Mouse (Mus musculus) neural tube, embryonic 14.5 days (tissue): ENCODE measurements around the gene Hmcn1. TPM values are rescaled to one million over a fixed set of nuclear protein-coding genes. Genes with fewer than 3 reads are reported as not detected.

Source experiments
- ATAC-seq: fragments of 200-750 bp; cut with Nextera tagmentation; 2 replicates; pipeline ENCODE4 v1.8.0; 2017; ENCODE audit warnings: low read depth, mild to moderate bottlenecking, moderate TSS enrichment, moderate library complexity
- H3K27ac ChIP-seq: fragments of 300-500 bp; sonication (generic); 2 replicates; pipeline ENCODE4 v1.5.1; 2014; ENCODE audit warnings: low read depth, mild to moderate bottlenecking, control low read depth, low read length, moderate library complexity, mixed read lengths
- H3K27me3 ChIP-seq: fragments of 300-500 bp; sonication (generic); 2 replicates; pipeline ENCODE4 v1.6.1; 2014; ENCODE audit warnings: low read length; ENCODE audit not compliant: control insufficient read depth, insufficient read depth
- H3K36me3 ChIP-seq: fragments of 300-500 bp; sonication (generic); 2 replicates; pipeline ENCODE4 v1.6.1; 2014; ENCODE audit warnings: low read length, mixed read lengths; ENCODE audit not compliant: control insufficient read depth, insufficient read depth
- H3K4me1 ChIP-seq: fragments of 300-500 bp; sonication (generic); 2 replicates; pipeline ENCODE4 v1.6.1; 2014; ENCODE audit warnings: low read length; ENCODE audit not compliant: control insufficient read depth, insufficient read depth
- H3K4me2 ChIP-seq: fragments of 300-500 bp; sonication (generic); 2 replicates; pipeline ENCODE4 v1.6.1; 2014; ENCODE audit warnings: mild to moderate bottlenecking, low read depth, low read length, control low read depth
- H3K4me3 ChIP-seq: fragments of 300-500 bp; sonication (generic); 2 replicates; pipeline ENCODE4 v1.5.1; 2014; ENCODE audit warnings: low read depth, low read length, control low read depth, mixed read lengths
- H3K9ac ChIP-seq: fragments of 300-500 bp; sonication (generic); replicated peaks from 2 replicates; pipeline ENCODE4 v1.6.1; 2014; ENCODE audit warnings: low read depth, mild to moderate bottlenecking, control low read depth, low read length, mixed read lengths
- H3K9me3 ChIP-seq: fragments of 300-500 bp; sonication (generic); 2 replicates; pipeline ENCODE4 v1.6.1; 2016; ENCODE audit warnings: low read length; ENCODE audit not compliant: control insufficient read depth
- WGBS: fragments of 180-500 bp; shearing (Covaris S2); extraction: QIAGEN DNeasy Blood & Tissue Kit; methylation state at CpG from one replicate; pipeline ENCODE4 v1.1.7; 2014; 5-methylcytosine and 5-hydroxymethylcytosine counted together
- polyA plus RNA-seq: library from polyadenylated mRNA; unstranded; fragments of >200 nt; fragmentation: Nextera tagmentation; extraction: Ambion mirVana; gene quantifications from 2 replicates; pipeline ENCODE4 v1.2.1, GENCODE M21; 2014

Hmcn1 gene
- polyA plus RNA-seq, 1 experiment from 2014 or later, result 1.6 TPM

- H3K27ac ChIP-seq, result no peak overlapping the region
- no peaks in the 10 kb centered on the region for H3K4me1 ChIP-seq
- H3K9ac ChIP-seq, result no peak overlapping the region
- 85% methylated on average over 5 of the region's 5 CpGs for WGBS
- H3K4me3 ChIP-seq, result no peak overlapping the region
- no peaks in the 10 kb centered on the region for H3K9me3 ChIP-seq
- no peaks in the 10 kb centered on the region for H3K27me3 ChIP-seq
- no peak for ATAC-seq
- H3K36me3 ChIP-seq, result no peaks in the 10 kb centered on the region
- no peak overlapping the region for H3K4me2 ChIP-seq
Measured at GRCm38 (mm10) chr1:150711438-150711837, 281.8 kb downstream of the Hmcn1 start.

- no peak overlapping the region for H3K9ac ChIP-seq
- no peak for ATAC-seq
Measured at GRCm38 (mm10) chr1:150706502-150706901, 286.7 kb downstream of the Hmcn1 start.

GRCm38 (mm10) chr1:150697749-150698148, 295.5 kb downstream of the Hmcn1 start:
- no peak for ATAC-seq
- Histone ChIP-seq H3K9me3 (no peaks in the 10 kb centered on the region), H3K4me2 (no peak overlapping the region), H3K9ac (no peak overlapping the region), H3K27me3 (no peaks in the 10 kb centered on the region), H3K27ac (no peak overlapping the region), H3K36me3 (no peaks in the 10 kb centered on the region), H3K4me3 (no peak overlapping the region), H3K4me1 (no peaks in the 10 kb centered on the region)
- 90% methylated on average over 3 of the region's 3 CpGs for WGBS

More at GRCm38 (mm10) chr1:150706502-150706901, 286.7 kb downstream of the Hmcn1 start:
- Histone ChIP-seq H3K27me3 (no peaks in the 10 kb centered on the region), H3K4me1 (no peaks in the 10 kb centered on the region), H3K4me2 (no peak overlapping the region), H3K4me3 (no peak overlapping the region), H3K9me3 (no peaks in the 10 kb centered on the region), H3K27ac (no peak overlapping the region), H3K36me3 (no peaks in the 10 kb centered on the region)
- 84% methylated on average over 4 of the region's 4 CpGs for WGBS

GRCm38 (mm10) chr1:150682044-150682443, 311.2 kb downstream of the Hmcn1 start:
- no peak for ATAC-seq
- 80% methylated on average over 6 of the region's 6 CpGs for WGBS

GRCm38 (mm10) chr1:150681433-150681832, 311.8 kb downstream of the Hmcn1 start:
- Histone ChIP-seq H3K27ac (no peak overlapping the region), H3K27me3 (no peaks in the 10 kb centered on the region)
- 82% methylated on average over 3 of the region's 3 CpGs for WGBS

More at GRCm38 (mm10) chr1:150682044-150682443, 311.2 kb downstream of the Hmcn1 start:
- Histone ChIP-seq H3K27ac (no peak overlapping the region), H3K9ac (no peak overlapping the region), H3K4me2 (no peak overlapping the region), H3K9me3 (no peaks in the 10 kb centered on the region), H3K4me3 (no peak overlapping the region), H3K4me1 (no peaks in the 10 kb centered on the region), H3K36me3 (no peaks in the 10 kb centered on the region), H3K27me3 (no peaks in the 10 kb centered on the region)

GRCm38 (mm10) chr1:150681006-150681405, 312.2 kb downstream of the Hmcn1 start:
- Histone ChIP-seq H3K27ac (no peak overlapping the region), H3K4me2 (no peak overlapping the region), H3K4me1 (no peaks in the 10 kb centered on the region), H3K9me3 (no peaks in the 10 kb centered on the region), H3K4me3 (no peak overlapping the region), H3K36me3 (no peaks in the 10 kb centered on the region), H3K27me3 (no peaks in the 10 kb centered on the region), H3K9ac (no peak overlapping the region)
- ATAC-seq, result peak; percentile 28; the same call in 1 of the 2 replicates
- WGBS, result 84% methylated on average over 15 of the region's 15 CpGs

More at GRCm38 (mm10) chr1:150681433-150681832, 311.8 kb downstream of the Hmcn1 start:
- Histone ChIP-seq H3K9me3 (no peaks in the 10 kb centered on the region), H3K4me3 (no peak overlapping the region), H3K4me2 (no peak overlapping the region), H3K36me3 (no peaks in the 10 kb centered on the region), H3K4me1 (no peaks in the 10 kb centered on the region), H3K9ac (no peak overlapping the region)
- no peak for ATAC-seq

- Histone ChIP-seq H3K9ac (no peak overlapping the region), H3K4me2 (no peak overlapping the region), H3K27me3 (no peaks in the 10 kb centered on the region), H3K9me3 (no peaks in the 10 kb centered on the region), H3K4me1 (no peaks in the 10 kb centered on the region), H3K27ac (no peak overlapping the region), H3K4me3 (no peak overlapping the region), H3K36me3 (no peaks in the 10 kb centered on the region)
- 92% methylated on average over 4 of the region's 4 CpGs for WGBS
- no peak for ATAC-seq
Measured at GRCm38 (mm10) chr1:150680345-150680744, 312.9 kb downstream of the Hmcn1 start.

- WGBS, result 88% methylated on average over 1 of the region's 1 CpGs
- Histone ChIP-seq H3K36me3 (no peaks in the 10 kb centered on the region), H3K27me3 (no peaks in the 10 kb centered on the region), H3K9me3 (no peaks in the 10 kb centered on the region), H3K4me1 (no peaks in the 10 kb centered on the region), H3K4me3 (no peak overlapping the region), H3K4me2 (no peak overlapping the region), H3K27ac (no peak overlapping the region), H3K9ac (no peak overlapping the region)
- ATAC-seq, result no peak
Measured at GRCm38 (mm10) chr1:150645314-150645713, 347.9 kb downstream of the Hmcn1 start.

- H3K9ac ChIP-seq, result no peak overlapping the region
- 72% methylated on average over 6 of the region's 6 CpGs for WGBS
- no peak for ATAC-seq
- no peak overlapping the region for H3K4me2 ChIP-seq
- no peaks in the 10 kb centered on the region for H3K9me3 ChIP-seq
- no peak overlapping the region for H3K4me3 ChIP-seq
- no peak overlapping the region for H3K27ac ChIP-seq
- H3K36me3 ChIP-seq, result no peaks in the 10 kb centered on the region
- H3K27me3 ChIP-seq, result no peaks in the 10 kb centered on the region
- no peaks in the 10 kb centered on the region for H3K4me1 ChIP-seq
Measured at GRCm38 (mm10) chr1:150639522-150639921, 353.7 kb downstream of the Hmcn1 start.
